Mouse (Mus musculus) embryonic fibroblast, embryonic 13.5 days (primary cell): ENCODE data around the gene Sectm1a.

ENCODE experiments used
- CTCF ChIP-seq: IDR thresholded peaks from 2 replicates; pipeline ENCODE4 v1.5.1; 2011; ENCODE audit warnings: mild to moderate bottlenecking, control low read depth, low read length, moderate library complexity, borderline replicate concordance; ENCODE audit not compliant: insufficient read depth
- POLR2A ChIP-seq: IDR thresholded peaks from 2 replicates; pipeline ENCODE4 v1.6.1; 2011; ENCODE audit warnings: low read depth, mild to moderate bottlenecking, control low read depth, low read length, moderate library complexity

DNA sequence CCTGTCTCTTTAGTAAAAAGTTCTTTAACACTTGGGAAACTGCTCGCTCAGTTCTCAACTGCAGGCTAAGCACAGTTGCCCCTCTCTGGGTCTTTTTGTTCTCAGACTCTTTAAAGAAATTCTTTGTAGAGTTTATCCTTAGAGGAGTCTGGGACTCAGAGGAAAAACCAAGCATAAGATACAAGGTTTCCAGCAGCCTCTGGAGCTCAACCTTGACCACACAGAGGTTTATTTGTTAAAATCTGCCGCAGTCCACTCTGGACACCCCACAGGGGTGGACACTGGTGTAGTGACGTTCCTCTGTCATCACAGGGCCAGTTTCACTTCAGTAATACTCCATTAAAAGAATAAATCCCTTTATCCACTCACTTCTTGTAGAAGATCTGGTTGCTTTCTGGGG, 37.6 kb upstream of the Sectm1a start, which contains the start of gene Tex19.2:
- TF ChIP-seq CTCF (no peak), POLR2A (no peak)
